ENCODE assay signal across 11 mouse cellular contexts in the genomic region with DNA sequence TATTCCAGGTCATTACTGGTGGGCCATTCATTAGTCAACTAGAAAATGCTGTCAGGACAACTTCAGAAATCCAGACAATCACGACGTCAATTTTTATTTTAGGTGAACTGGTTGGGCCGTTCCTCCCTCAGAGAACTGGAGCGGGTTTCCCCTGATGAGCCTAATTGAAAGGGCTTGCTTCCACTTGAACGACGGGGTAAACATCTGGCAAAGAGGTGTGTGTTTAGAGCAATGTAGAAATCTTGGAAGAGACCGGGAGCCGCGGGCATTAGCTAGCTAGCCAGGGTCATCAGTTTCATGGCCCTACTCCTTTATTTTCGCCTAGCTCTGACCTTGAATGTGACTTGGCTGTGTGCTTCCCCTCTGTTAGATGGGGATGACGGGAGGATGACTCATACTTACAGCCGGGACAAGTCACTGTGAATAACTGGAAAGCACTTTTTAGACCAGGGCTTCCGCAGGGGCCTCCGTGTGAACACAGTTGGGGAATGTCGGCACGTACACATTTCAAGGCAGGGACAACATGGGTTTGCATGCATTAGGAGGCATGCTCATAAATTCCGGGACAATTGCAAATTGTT.
DNase-seq lines count a peak whose midpoint lies in the region; ATAC-seq lines count a peak whose summit lies in the region.
"Had no signal": no experiment of that assay in that cellular context is flagged by ENCODE, and none has a peak within 500 bp of the region (broad histone marks: within the 10 kb centered on the region; RNA-seq: fewer than 3 reads in every experiment).

No protein-coding gene starts in this region.

- no peaks in the 10 kb centered on the region for H3K9me3 ChIP-seq in kidney, embryonic 15.5 days (replicated peaks)
- H3K9me3 ChIP-seq in limb, embryonic 12.5 days: no peaks in the 10 kb centered on the region
- no peaks in the 10 kb centered on the region for H3K9me3 ChIP-seq in hindbrain, embryonic 13.5 days
- H3K9me3 ChIP-seq in liver, embryonic 12.5 days (replicated peaks): no peaks in the 10 kb centered on the region
- H3K9me3 ChIP-seq: forebrain, embryonic 10.5 days; hindbrain, embryonic 10.5 days; midbrain, embryonic 12.5 days had no signal

- peak overlapping the region; percentile 64 for H3K27ac ChIP-seq in kidney, embryonic 15.5 days
- peak overlapping the region; percentile 77 for H3K27ac ChIP-seq in limb, embryonic 12.5 days
- H3K27ac ChIP-seq in hindbrain, embryonic 13.5 days: no peak overlapping the region
- no peak overlapping the region for H3K27ac ChIP-seq in liver, embryonic 12.5 days
- H3K27ac ChIP-seq: forebrain, embryonic 10.5 days; hindbrain, embryonic 10.5 days; midbrain, embryonic 12.5 days had no signal

- H3K4me1 ChIP-seq in kidney, embryonic 15.5 days: peaks cover 14% of the 10 kb centered on the region
- H3K4me1 ChIP-seq in limb, embryonic 12.5 days (replicated peaks): peaks cover 26% of the 10 kb centered on the region
- H3K4me1 ChIP-seq in hindbrain, embryonic 13.5 days (replicated peaks): peaks cover 4% of the 10 kb centered on the region; the same call in 1 of the 2 replicates
- no peaks in the 10 kb centered on the region for H3K4me1 ChIP-seq in liver, embryonic 12.5 days
- H3K4me1 ChIP-seq: midbrain, embryonic 12.5 days had no signal

- H3K36me3 ChIP-seq in kidney, embryonic 15.5 days: no peaks in the 10 kb centered on the region
- no peaks in the 10 kb centered on the region for H3K36me3 ChIP-seq in limb, embryonic 12.5 days
- no peaks in the 10 kb centered on the region for H3K36me3 ChIP-seq in hindbrain, embryonic 13.5 days
- H3K36me3 ChIP-seq in liver, embryonic 12.5 days: no peaks in the 10 kb centered on the region
- H3K36me3 ChIP-seq: forebrain, embryonic 10.5 days; hindbrain, embryonic 10.5 days; midbrain, embryonic 12.5 days had no signal

- H3K4me3 ChIP-seq in kidney, embryonic 15.5 days (replicated peaks): no peak overlapping the region
- 0 out of 2 replicates have a peak overlapping the region, but pooled peaks have one; percentile 7 for H3K4me3 ChIP-seq in limb, embryonic 12.5 days (replicated peaks)
- no peak overlapping the region for H3K4me3 ChIP-seq in hindbrain, embryonic 13.5 days
- no peak overlapping the region for H3K4me3 ChIP-seq in liver, embryonic 12.5 days
- H3K4me3 ChIP-seq: forebrain, embryonic 10.5 days; hindbrain, embryonic 10.5 days; midbrain, embryonic 12.5 days had no signal

- WGBS in kidney, embryonic 15.5 days: 38% methylated on average over 17 of the region's 17 CpGs
- 20% methylated on average over 17 of the region's 17 CpGs for WGBS in limb, embryonic 12.5 days
- 81% methylated on average over 17 of the region's 17 CpGs for WGBS in hindbrain, embryonic 13.5 days
- WGBS in liver, embryonic 12.5 days (ENCODE audit: insufficient replicate concordance): 69% methylated on average over 17 of the region's 17 CpGs

- H3K9ac ChIP-seq in kidney, embryonic 15.5 days: no peak overlapping the region
- no peak overlapping the region for H3K9ac ChIP-seq in limb, embryonic 12.5 days (replicated peaks)
- no peak overlapping the region for H3K9ac ChIP-seq in hindbrain, embryonic 13.5 days
- H3K9ac ChIP-seq in liver, embryonic 12.5 days: no peak overlapping the region
- H3K9ac ChIP-seq: midbrain, embryonic 12.5 days had no signal

- DNase-seq in kidney, adult 18-20 months: no peak
- peak; percentile 32 for DNase-seq in NIH3T3 (ENCODE audit: low read depth)
- peak; percentile 52 for DNase-seq in fat pad, adult 2 months (ENCODE audit: extremely low read depth, low read depth, low spot score)
- DNase-seq in spleen, adult 18-20 months: no peak

- peak overlapping the region; percentile 36 for H3K4me2 ChIP-seq in kidney, embryonic 15.5 days
- peak overlapping the region; percentile 45 for H3K4me2 ChIP-seq in limb, embryonic 12.5 days
- H3K4me2 ChIP-seq in hindbrain, embryonic 13.5 days: no peak overlapping the region
- no peak overlapping the region for H3K4me2 ChIP-seq in liver, embryonic 12.5 days
- H3K4me2 ChIP-seq: midbrain, embryonic 12.5 days had no signal

- H3K27me3 ChIP-seq in kidney, embryonic 15.5 days: no peaks in the 10 kb centered on the region
- no peaks in the 10 kb centered on the region for H3K27me3 ChIP-seq in limb, embryonic 12.5 days
- no peaks in the 10 kb centered on the region for H3K27me3 ChIP-seq in hindbrain, embryonic 13.5 days
- H3K27me3 ChIP-seq in liver, embryonic 12.5 days (replicated peaks): no peaks in the 10 kb centered on the region
- H3K27me3 ChIP-seq: midbrain, embryonic 12.5 days had no signal

- ATAC-seq in kidney, embryonic 15.5 days (replicated peaks; ENCODE audit: low FRiP score): peak; percentile 58; the same call in 1 of the 2 replicates
- no peak; the same call in 1 of the 2 replicates for ATAC-seq in limb, embryonic 12.5 days (ENCODE audit: insufficient number of reproducible peaks, insufficient read depth, low FRiP score, low TSS enrichment, low read depth)
- no peak for ATAC-seq in hindbrain, embryonic 13.5 days (ENCODE audit: low FRiP score)
- ATAC-seq in liver, embryonic 12.5 days: no peak

Comparison
In these comparisons a context has a peak if more than half of its experiments do, and no peak if none do; other contexts are left out.
1. H3K27ac ChIP-seq: peak in kidney, embryonic 15.5 days (single experiment) and limb, embryonic 12.5 days (single experiment); none in hindbrain, embryonic 13.5 days (single experiment) and liver, embryonic 12.5 days (single experiment).
2. H3K4me2 ChIP-seq: peak in kidney, embryonic 15.5 days (single experiment) and limb, embryonic 12.5 days (single experiment); none in hindbrain, embryonic 13.5 days (single experiment) and liver, embryonic 12.5 days (single experiment).
3. DNase-seq: peak in NIH3T3 (single experiment) and fat pad, adult 2 months (single experiment); none in kidney, adult 18-20 months (single experiment) and spleen, adult 18-20 months (0 of 2).